Mouse (Mus musculus) heart, postnatal 14 days (tissue): ENCODE measurements around the gene Gm21117. TPM values are rescaled to one million over a fixed set of nuclear protein-coding genes. Genes with fewer than 3 reads are reported as not detected.
"Not testable (repeated sequence)": the region's sequence is repeated elsewhere in the genome, so short reads cannot be mapped to it uniquely, and the experiment has no call there.

Experiments
- DNase-seq, 2 experiments: peaks; one replicate each; pipeline ENCODE4 v3.0.0; 2021 to 2022
- intact Hi-C: fragments of 180-260 bp; cut with DNase I; formaldehyde crosslinking; loops from one replicate; pipeline ENCODE4 v1.15.1; 2025
- long read RNA-seq, 2 experiments: library from polyadenylated mRNA; stranded (forward); transcript quantifications; one replicate each; pipeline ENCODE4 v2.0.0; 2021
- total RNA-seq, 2 experiments: library from RNA; stranded (reverse); gene quantifications; 2 replicates each; pipeline ENCODE4 v1.2.3; 2021

Gm21117 gene
- not detected for total RNA-seq
- long read RNA-seq, experiment 1: 0 reads
- long read RNA-seq, experiment 2: 0 reads

GRCm38 (mm10) chrY:51124920-51125319 lies at the start of gene Gm21117:
Gene Gm21117, plus strand, starts transcription at chrY:51125220.
- intact Hi-C loops, DNase-seq: not testable (repeated sequence)
